Mouse (Mus musculus) hindbrain, postnatal 0 days (tissue): ENCODE data around the gene Rsl24d1. TPM values are rescaled to one million over a fixed set of nuclear protein-coding genes. Genes with fewer than 3 reads are reported as not detected.

Experiments
- ATAC-seq: fragments of 200-750 bp; cut with Nextera tagmentation; 2 replicates; pipeline ENCODE4 v1.8.0; 2017; ENCODE audit warnings: mild to moderate bottlenecking, moderate TSS enrichment, moderate library complexity
- DNase-seq: peaks from one replicate; pipeline ENCODE4 v3.0.0-alpha.2; 2015; ENCODE audit warnings: low spot score
- H3K27ac ChIP-seq: fragments of 300-500 bp; sonication (generic); 2 replicates; pipeline ENCODE4 v1.5.1; 2014; ENCODE audit warnings: mild to moderate bottlenecking
- H3K27me3 ChIP-seq: fragments of 300-500 bp; sonication (generic); 2 replicates; pipeline ENCODE4 v1.6.1; 2014; ENCODE audit warnings: low read length, mixed read lengths; ENCODE audit not compliant: insufficient read depth
- H3K36me3 ChIP-seq: fragments of 300-500 bp; sonication (generic); 2 replicates; pipeline ENCODE4 v1.6.1; 2014; ENCODE audit warnings: low read length, mixed read lengths; ENCODE audit not compliant: insufficient read depth
- H3K4me1 ChIP-seq: fragments of 300-500 bp; sonication (generic); 2 replicates; pipeline ENCODE4 v1.6.1; 2014; ENCODE audit warnings: antibody characterized with exemption, low read length, mixed read lengths; ENCODE audit not compliant: insufficient read depth
- H3K4me2 ChIP-seq: fragments of 300-500 bp; sonication (generic); 2 replicates; pipeline ENCODE4 v1.6.1; 2014; ENCODE audit warnings: low read depth, mild to moderate bottlenecking, low read length, moderate library complexity, mixed read lengths
- H3K4me3 ChIP-seq: fragments of 300-500 bp; sonication (generic); 2 replicates; pipeline ENCODE4 v1.5.1; 2014; ENCODE audit warnings: low read length
- H3K9ac ChIP-seq: fragments of 300-500 bp; sonication (generic); replicated peaks from 2 replicates; pipeline ENCODE4 v1.6.1; 2014; ENCODE audit warnings: mild to moderate bottlenecking, low read length, moderate library complexity, mixed read lengths
- H3K9me3 ChIP-seq: fragments of 300-500 bp; sonication (generic); 2 replicates; pipeline ENCODE4 v1.6.1; 2016; ENCODE audit warnings: low read length, mixed read lengths
- CTCF ChIP-seq: IDR thresholded peaks from 2 replicates; pipeline ENCODE4 v1.5.1; 2016; ENCODE audit warnings: antibody characterized with exemption, control low read depth, low read depth
- WGBS: fragments of 180-500 bp; shearing (Covaris S2); extraction: QIAGEN DNeasy Blood & Tissue Kit; methylation state at CpG from one replicate; pipeline ENCODE4 v1.1.7; 2014; 5-methylcytosine and 5-hydroxymethylcytosine counted together
- polyA plus RNA-seq: library from polyadenylated mRNA; unstranded; fragments of >200 nt; fragmentation: Nextera tagmentation; extraction: Ambion mirVana; gene quantifications from 2 replicates; pipeline ENCODE4 v1.2.1, GENCODE M21; 2015
- total RNA-seq: library from RNA; depleted of rRNA; stranded (reverse); fragments of >200 nt; gene quantifications from 2 replicates; pipeline ENCODE4 v1.2.3, GENCODE M21; 2014; rRNA removed

Rsl24d1 gene
- total and polyA plus RNA-seq, 2 experiments from 2014 or later, result 54.1 to 102 TPM

DNA sequence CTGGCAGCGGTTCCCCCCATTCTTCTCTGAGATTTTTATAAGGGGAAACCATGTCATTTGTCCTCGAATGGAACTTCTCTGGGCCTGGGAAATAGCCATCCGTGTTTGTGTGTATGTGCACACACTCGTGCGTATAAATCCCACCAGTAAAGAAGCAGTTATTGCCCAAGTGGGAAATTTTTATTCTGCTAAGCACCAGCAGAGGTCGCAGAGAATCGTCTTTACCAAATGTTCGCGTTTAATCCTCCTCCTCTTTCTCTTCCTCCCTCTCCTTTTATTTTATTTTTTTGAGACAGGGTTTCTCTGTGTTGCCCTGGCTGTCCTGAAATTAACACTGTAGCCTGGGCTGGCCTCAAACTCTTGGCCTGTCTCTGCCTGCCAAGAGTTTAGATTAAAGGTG lies 41.1 kb downstream of the Rsl24d1 start:
- H3K27me3 ChIP-seq, result no peaks in the 10 kb centered on the region
- no peaks in the 10 kb centered on the region for H3K9me3 ChIP-seq
- no peak for ATAC-seq
- WGBS, result 55% methylated on average over 9 of the region's 9 CpGs
- no peak overlapping the region for H3K4me3 ChIP-seq
- H3K9ac ChIP-seq, result no peak overlapping the region
- no peak overlapping the region for H3K27ac ChIP-seq
- no peaks in the 10 kb centered on the region for H3K4me1 ChIP-seq
- H3K4me2 ChIP-seq, result no peak overlapping the region
- no peaks in the 10 kb centered on the region for H3K36me3 ChIP-seq
- peak; percentile 51 for TF ChIP-seq CTCF
- DNase-seq, result peak; percentile 55

DNA sequence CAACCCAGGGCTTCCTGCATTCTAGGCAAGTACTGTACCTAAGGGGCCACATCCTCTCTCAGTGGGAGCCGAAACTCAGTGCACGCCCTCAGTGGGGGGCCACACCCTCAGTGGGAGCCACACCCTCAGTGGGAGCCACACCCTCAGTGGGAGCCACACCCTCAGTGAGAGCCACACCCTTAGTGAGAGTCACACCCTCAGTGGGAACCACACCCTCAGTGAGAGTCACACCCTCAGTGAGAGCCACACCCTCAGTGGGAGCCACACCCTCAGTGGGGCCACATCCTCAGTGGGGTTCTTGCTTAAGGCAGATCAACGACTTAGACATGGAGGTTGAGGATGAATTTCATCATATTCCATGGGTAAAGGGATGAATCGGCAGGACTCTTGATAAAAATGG lies 44.7 kb downstream of the Rsl24d1 start:
- DNase-seq (no peak), ATAC-seq (no peak)
- Histone ChIP-seq H3K27me3 (no peaks in the 10 kb centered on the region), H3K36me3 (no peaks in the 10 kb centered on the region), H3K4me1 (no peaks in the 10 kb centered on the region), H3K4me3 (no peak overlapping the region), H3K9ac (no peak overlapping the region), H3K4me2 (no peak overlapping the region), H3K9me3 (no peaks in the 10 kb centered on the region), H3K27ac (no peak overlapping the region)
- WGBS, result 79% methylated on average over 4 of the region's 4 CpGs
- no peak for TF ChIP-seq CTCF

GRCm38 (mm10) chr9:73159265-73159664 lies 46.0 kb downstream of the Rsl24d1 start:
- Histone ChIP-seq H3K9ac (no peak overlapping the region), H3K4me2 (no peak overlapping the region), H3K4me3 (no peak overlapping the region), H3K9me3 (no peaks in the 10 kb centered on the region), H3K36me3 (no peaks in the 10 kb centered on the region), H3K4me1 (no peaks in the 10 kb centered on the region), H3K27me3 (no peaks in the 10 kb centered on the region), H3K27ac (no peak overlapping the region)
- peak; percentile 88 for TF ChIP-seq CTCF
- 47% methylated on average over 1 of the region's 1 CpGs for WGBS
- DNase-seq, result peak; percentile 89
- 0 out of 2 replicates have a peak, but pooled peaks have one; percentile 46 for ATAC-seq

- Histone ChIP-seq H3K4me2 (peak overlapping the region; percentile 52), H3K9ac (no peak overlapping the region), H3K36me3 (no peaks in the 10 kb centered on the region), H3K9me3 (no peaks in the 10 kb centered on the region), H3K27ac (no peak overlapping the region), H3K27me3 (no peaks in the 10 kb centered on the region), H3K4me1 (no peaks in the 10 kb centered on the region), H3K4me3 (peak overlapping the region; percentile 15)
- ATAC-seq (peak; percentile 77), DNase-seq (peak; percentile 95)
- WGBS, result 19% methylated on average over 26 of the region's 26 CpGs
- peak; percentile 90 for TF ChIP-seq CTCF
Measured at GRCm38 (mm10) chr9:73162571-73163333, 49.5 kb downstream of the Rsl24d1 start.

DNA sequence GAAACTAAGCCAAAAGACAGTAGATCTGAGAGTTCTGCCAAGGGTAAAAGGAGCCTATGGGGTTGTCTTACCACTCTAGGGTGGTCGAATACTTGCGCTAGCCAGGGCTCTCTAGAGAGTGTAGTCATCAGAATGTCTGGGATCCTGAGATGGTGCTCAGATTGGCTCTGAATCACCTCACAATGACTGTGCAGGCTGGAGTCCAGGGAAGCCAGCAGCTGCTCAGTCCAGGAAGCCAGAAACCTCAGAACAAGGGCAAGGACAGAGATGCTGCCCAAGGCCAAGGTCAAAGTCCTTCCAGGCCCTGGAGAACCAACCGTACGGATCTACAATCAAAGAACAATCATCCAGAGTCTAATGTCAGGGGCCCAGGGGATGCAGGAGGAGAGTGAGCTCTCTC lies 52.4 kb downstream of the Rsl24d1 start:
- Histone ChIP-seq H3K4me1 (no peaks in the 10 kb centered on the region), H3K27ac (no peak overlapping the region), H3K9me3 (no peaks in the 10 kb centered on the region), H3K4me3 (no peak overlapping the region), H3K36me3 (no peaks in the 10 kb centered on the region), H3K4me2 (no peak overlapping the region), H3K9ac (no peak overlapping the region), H3K27me3 (no peaks in the 10 kb centered on the region)
- DNase-seq (no peak), ATAC-seq (no peak)
- no peak for TF ChIP-seq CTCF
- 86% methylated on average over 4 of the region's 4 CpGs for WGBS

Other genes starting within 250 kb of the Rsl24d1 start
- 30.4 and 32.0 TPM in 2 replicates for gene Pygo1, start 187.8 kb upstream of the Rsl24d1 start, total RNA-seq
- gene Pygo1, start 187.8 kb upstream of the Rsl24d1 start, polyA plus RNA-seq, result 8.5 and 9.2 TPM in 2 replicates
- 0.99 and 2.4 TPM in 2 replicates for gene Dyx1c1, start 154.6 kb upstream of the Rsl24d1 start, total RNA-seq
- gene Dyx1c1, start 154.6 kb upstream of the Rsl24d1 start, polyA plus RNA-seq, result 2.5 and 3.0 TPM in 2 replicates
- gene Gm44503, start 154.6 kb upstream of the Rsl24d1 start, total RNA-seq, result not detected in 2 replicates
- gene Gm44503, start 154.6 kb upstream of the Rsl24d1 start, polyA plus RNA-seq, result not detected in 2 replicates
- gene Ccpg1os, start 128.0 kb upstream of the Rsl24d1 start, total RNA-seq, result 10.7 and 14.1 TPM in 2 replicates
- gene Ccpg1os, start 128.0 kb upstream of the Rsl24d1 start, polyA plus RNA-seq, result 21.2 and 21.3 TPM in 2 replicates
- 15.0 and 23.4 TPM in 2 replicates for gene Ccpg1, start 128.0 kb upstream of the Rsl24d1 start, total RNA-seq
- gene Ccpg1, start 128.0 kb upstream of the Rsl24d1 start, polyA plus RNA-seq, result 42.7 and 45.3 TPM in 2 replicates
- 16.4 and 20.1 TPM in 2 replicates for gene Pigb, start 73.0 kb upstream of the Rsl24d1 start, total RNA-seq
- 8.9 and 9.0 TPM in 2 replicates for gene Pigb, start 73.0 kb upstream of the Rsl24d1 start, polyA plus RNA-seq
- 3.6 and 5.3 TPM in 2 replicates for gene Rab27a, start 68.6 kb upstream of the Rsl24d1 start, total RNA-seq
- 3.8 TPM in 2 replicates for gene Rab27a, start 68.6 kb upstream of the Rsl24d1 start, polyA plus RNA-seq
- not detected in 2 replicates for gene Khdc3, start 11.6 kb upstream of the Rsl24d1 start, total RNA-seq
- gene Khdc3, start 11.6 kb upstream of the Rsl24d1 start, polyA plus RNA-seq, result 0.21 and 0.26 TPM in 2 replicates
- gene Gm20509, start 11.0 kb upstream of the Rsl24d1 start, total RNA-seq, result not detected in 2 replicates
- 0.18 TPM in 1 of 2 replicates, not detected in the other for gene Gm20509, start 11.0 kb upstream of the Rsl24d1 start, polyA plus RNA-seq